Comparison of ENCODE assay signal across 8 mouse cellular contexts in genomic region chr9:114977461-114978280, GRCm38 (mm10). TPM values are rescaled to one million over a fixed set of nuclear protein-coding genes. Genes with fewer than 3 reads are reported as not detected.
DNase-seq lines count a peak whose midpoint lies in the region; ATAC-seq and TF ChIP-seq lines count a peak whose summit lies in the region.

No protein-coding gene starts in this region.

- no peaks in the 10 kb centered on the region for H3K36me3 ChIP-seq in heart, embryonic 11.5 days (ENCODE audit: control insufficient read depth, insufficient read depth, low read length)
- H3K36me3 ChIP-seq in embryonic facial prominence, embryonic 15.5 days = no peaks in the 10 kb centered on the region
- no peaks in the 10 kb centered on the region for H3K36me3 ChIP-seq in intestine, embryonic 14.5 days (ENCODE audit: control insufficient read depth, insufficient read depth, low read length)
- H3K36me3 ChIP-seq in megakaryocyte, embryonic 14.5 days (replicated peaks; ENCODE audit: low read length) = no peaks in the 10 kb centered on the region
- H3K36me3 ChIP-seq in stomach, postnatal 0 days (ENCODE audit: control insufficient read depth, insufficient read depth, low read length) = no peaks in the 10 kb centered on the region

- peaks cover 11% of the 10 kb centered on the region for H3K4me1 ChIP-seq in heart, embryonic 11.5 days (ENCODE audit: control insufficient read depth, insufficient read depth, low read length)
- peaks cover 14% of the 10 kb centered on the region for H3K4me1 ChIP-seq in embryonic facial prominence, embryonic 15.5 days
- H3K4me1 ChIP-seq in intestine, embryonic 14.5 days (replicated peaks; ENCODE audit: control insufficient read depth, insufficient read depth, low read length) = peaks cover 5% of the 10 kb centered on the region; the same call in 1 of the 2 replicates
- H3K4me1 ChIP-seq in megakaryocyte, embryonic 14.5 days = peaks cover 17% of the 10 kb centered on the region
- 0 out of 2 replicates have a peak, but pooled peaks cover 3% of the 10 kb centered on the region for H3K4me1 ChIP-seq in stomach, postnatal 0 days (replicated peaks; ENCODE audit: control insufficient read depth, insufficient read depth)

- CTCF ChIA-PET in Patski (lab: Charles Lee) = interaction anchor here (0.8 kb wide), 1 partner anchor 10 kb away, joined by 3 read pairs; no protein-coding TSS in a partner anchor

- peak overlapping the region; percentile 80 for H3K4me3 ChIP-seq in heart, embryonic 11.5 days (ENCODE audit: low read depth, low read length)
- H3K4me3 ChIP-seq in embryonic facial prominence, embryonic 15.5 days (replicated peaks) = peak overlapping the region; percentile 71
- H3K4me3 ChIP-seq in intestine, embryonic 14.5 days (ENCODE audit: low read depth, low read length) = peak overlapping the region; percentile 70
- H3K4me3 ChIP-seq in megakaryocyte, embryonic 14.5 days (replicated peaks) = peak overlapping the region; percentile 91
- H3K4me3 ChIP-seq in stomach, postnatal 0 days (ENCODE audit: low read depth, low read length) = peak overlapping the region; percentile 77

- peaks cover 7% of the 10 kb centered on the region; the same call in 1 of the 2 replicates for H3K27me3 ChIP-seq in heart, embryonic 11.5 days (ENCODE audit: control insufficient read depth, insufficient read depth, low read length)
- H3K27me3 ChIP-seq in Patski = no peaks in the 10 kb centered on the region
- H3K27me3 ChIP-seq in embryonic facial prominence, embryonic 15.5 days = 0 out of 2 replicates have a peak, but pooled peaks cover 11% of the 10 kb centered on the region
- H3K27me3 ChIP-seq in intestine, embryonic 14.5 days (replicated peaks; ENCODE audit: control insufficient read depth, insufficient read depth, low read length) = no peaks in the 10 kb centered on the region; the same call in 1 of the 2 replicates
- peaks cover 59% of the 10 kb centered on the region for H3K27me3 ChIP-seq in megakaryocyte, embryonic 14.5 days (replicated peaks)
- H3K27me3 ChIP-seq in stomach, postnatal 0 days (ENCODE audit: control insufficient read depth, insufficient read depth, low read length) = no peaks in the 10 kb centered on the region

- in situ Hi-C loops in Patski (cut with MboI; ENCODE audit: low pct_unique_long_range_greater_than_20kb) = no loop called here

- POLR2A ChIA-PET in Patski (lab: Charles Lee) = interaction anchor here (0.7 kb wide), 1 partner anchor 9 kb away, joined by 3 read pairs; no protein-coding TSS in a partner anchor

- intact Hi-C loops in heart, postnatal 36 days (cut with DNase I) = no loop called here

- peak overlapping the region; percentile 85 for H3K9ac ChIP-seq in heart, embryonic 11.5 days (ENCODE audit: low read depth, low read length)
- peak overlapping the region; percentile 68 for H3K9ac ChIP-seq in embryonic facial prominence, embryonic 15.5 days
- peak overlapping the region; percentile 72 for H3K9ac ChIP-seq in intestine, embryonic 14.5 days (ENCODE audit: low read length)
- H3K9ac ChIP-seq in stomach, postnatal 0 days (ENCODE audit: low read length) = peak overlapping the region; percentile 76

- DNase-seq in heart, postnatal 36 days = no peak
- no peak for DNase-seq in Patski (ENCODE audit: low read depth, low spot score)
- DNase-seq in intestine, embryonic 14.5 days (ENCODE audit: low spot score) = no peak
- DNase-seq in stomach, postnatal 0 days (ENCODE audit: low spot score) = no peak
- DNase-seq in ovary, adult 18-20 months (ENCODE audit: low spot score) = no peak

- no peaks in the 10 kb centered on the region for H3K9me3 ChIP-seq in heart, embryonic 11.5 days (replicated peaks; ENCODE audit: control insufficient read depth, low read length)
- H3K9me3 ChIP-seq in embryonic facial prominence, embryonic 15.5 days (replicated peaks) = no peaks in the 10 kb centered on the region
- no peaks in the 10 kb centered on the region for H3K9me3 ChIP-seq in intestine, embryonic 14.5 days (ENCODE audit: control insufficient read depth, low read length)
- no peaks in the 10 kb centered on the region for H3K9me3 ChIP-seq in megakaryocyte, embryonic 14.5 days
- H3K9me3 ChIP-seq in stomach, postnatal 0 days (ENCODE audit: control insufficient read depth, low read length) = no peaks in the 10 kb centered on the region

- H3K4me2 ChIP-seq in heart, embryonic 11.5 days = peak overlapping the region; percentile 94
- peak overlapping the region; percentile 85 for H3K4me2 ChIP-seq in embryonic facial prominence, embryonic 15.5 days (replicated peaks)
- H3K4me2 ChIP-seq in intestine, embryonic 14.5 days (ENCODE audit: low read length) = peak overlapping the region; percentile 77
- H3K4me2 ChIP-seq in stomach, postnatal 0 days (replicated peaks; ENCODE audit: low read depth) = peak overlapping the region; percentile 97

- peak overlapping the region; percentile 79 for H3K27ac ChIP-seq in heart, embryonic 11.5 days (ENCODE audit: low read depth, low read length)
- peak overlapping the region; percentile 74; the same call in 1 of the 2 replicates for H3K27ac ChIP-seq in embryonic facial prominence, embryonic 15.5 days (replicated peaks)
- no peak overlapping the region for H3K27ac ChIP-seq in intestine, embryonic 14.5 days (ENCODE audit: low read depth)
- peak overlapping the region; percentile 89 for H3K27ac ChIP-seq in stomach, postnatal 0 days (replicated peaks)

- 4% methylated on average over 31 of the region's 31 CpGs for WGBS in heart, embryonic 11.5 days (ENCODE audit: insufficient replicate concordance)
- 6% methylated on average over 31 of the region's 31 CpGs for WGBS in embryonic facial prominence, embryonic 15.5 days
- WGBS in intestine, embryonic 14.5 days = 9% methylated on average over 31 of the region's 31 CpGs
- 10% methylated on average over 30 of the region's 31 CpGs for WGBS in stomach, postnatal 0 days

- peak; percentile 20 for ATAC-seq in heart, embryonic 11.5 days (replicated peaks; ENCODE audit: insufficient number of reproducible peaks, low FRiP score, low TSS enrichment)
- peak; percentile 5 for ATAC-seq in Patski
- ATAC-seq in embryonic facial prominence, embryonic 15.5 days (ENCODE audit: insufficient number of reproducible peaks, low FRiP score, low TSS enrichment, low read depth) = peak; percentile 44; the same call in 1 of the 2 replicates
- ATAC-seq in intestine, embryonic 14.5 days (replicated peaks; ENCODE audit: low FRiP score, low TSS enrichment, low read depth) = peak; percentile 9
- peak; percentile 73 for ATAC-seq in stomach, postnatal 0 days (ENCODE audit: low FRiP score, low TSS enrichment)

- no peak for TF ChIP-seq EP300 in stomach, postnatal 0 days (optimal IDR thresholded peaks at IDR 0.05)

- TF ChIP-seq CTCF in Patski (IDR thresholded peaks at IDR 0.05) = no peak
- peak; percentile 28; the same call in 1 of the 2 replicates for TF ChIP-seq CTCF in stomach, postnatal 0 days (IDR thresholded peaks at IDR 0.05; ENCODE audit: low read depth)

RNA-seq across cellular contexts. Expression of gene Osbpl10, which starts 0.7 kb away (rescaled TPM):
- polyA plus RNA-seq in heart, embryonic 11.5 days (2014; fragmentation: Nextera tagmentation; extraction: Ambion mirVana) = 1.2 and 1.6 TPM in 2 replicates
- total RNA-seq in heart, postnatal 36 days (2021) = 1 to 10 TPM; 2.2 to 2.7 TPM
- 9.9 TPM for polyA plus RNA-seq in Patski (2021)
- 2.4 and 2.8 TPM in 2 replicates for polyA plus RNA-seq in embryonic facial prominence, embryonic 15.5 days (2015; fragmentation: Nextera tagmentation; extraction: Ambion mirVana)
- polyA plus RNA-seq in intestine, embryonic 14.5 days (2014; fragmentation: Nextera tagmentation; extraction: Ambion mirVana) = 1.6 and 2.2 TPM in 2 replicates
- 0.25 and 1.2 TPM in 2 replicates for polyA plus RNA-seq in megakaryocyte, embryonic 14.5 days (2012; ENCODE audit: insufficient read depth, low replicate concordance)
- polyA plus RNA-seq in stomach, postnatal 0 days (2015; fragmentation: Nextera tagmentation; extraction: Ambion mirVana) = 1.4 and 1.7 TPM in 2 replicates

RNA-seq across cellular contexts. Expression of gene Rps27rt, which starts 4.9 kb away (rescaled TPM):
- polyA plus RNA-seq in heart, embryonic 11.5 days (2014; fragmentation: Nextera tagmentation; extraction: Ambion mirVana) = 252 and 297 TPM in 2 replicates
- total RNA-seq in heart, postnatal 36 days (2021) = 10 to 100 TPM; 19.7 to 23.9 TPM
- 167 TPM for polyA plus RNA-seq in Patski (2021)
- polyA plus RNA-seq in embryonic facial prominence, embryonic 15.5 days (2015; fragmentation: Nextera tagmentation; extraction: Ambion mirVana) = 466 and 641 TPM in 2 replicates
- 552 and 593 TPM in 2 replicates for polyA plus RNA-seq in intestine, embryonic 14.5 days (2014; fragmentation: Nextera tagmentation; extraction: Ambion mirVana)
- polyA plus RNA-seq in megakaryocyte, embryonic 14.5 days (2012; ENCODE audit: insufficient read depth, low replicate concordance) = 2.1 TPM in 1 of 2 replicates, not detected in the other
- 682 and 701 TPM in 2 replicates for polyA plus RNA-seq in stomach, postnatal 0 days (2015; fragmentation: Nextera tagmentation; extraction: Ambion mirVana)

RNA-seq across cellular contexts. Expression of gene Gpd1l, which starts 43.9 kb away (rescaled TPM):
- 13.3 and 15.4 TPM in 2 replicates for polyA plus RNA-seq in heart, embryonic 11.5 days (2014; fragmentation: Nextera tagmentation; extraction: Ambion mirVana)
- 10 to 100 TPM; 42.2 to 44.4 TPM for total RNA-seq in heart, postnatal 36 days (2021)
- polyA plus RNA-seq in Patski (2021) = 69.0 TPM
- polyA plus RNA-seq in embryonic facial prominence, embryonic 15.5 days (2015; fragmentation: Nextera tagmentation; extraction: Ambion mirVana) = 14.3 and 14.6 TPM in 2 replicates
- 13.0 and 13.5 TPM in 2 replicates for polyA plus RNA-seq in intestine, embryonic 14.5 days (2014; fragmentation: Nextera tagmentation; extraction: Ambion mirVana)
- polyA plus RNA-seq in megakaryocyte, embryonic 14.5 days (2012; ENCODE audit: insufficient read depth, low replicate concordance) = 3.8 TPM in 1 of 2 replicates, not detected in the other
- polyA plus RNA-seq in stomach, postnatal 0 days (2015; fragmentation: Nextera tagmentation; extraction: Ambion mirVana) = 17.3 and 19.2 TPM in 2 replicates

Comparison
In these comparisons a context has a peak if more than half of its experiments do, and no peak if none do; other contexts are left out.
1. ATAC-seq: peak in every context shown above with its lines; median percentile 73 in stomach, postnatal 0 days; 44 in embryonic facial prominence, embryonic 15.5 days; 20 in heart, embryonic 11.5 days; 9 in intestine, embryonic 14.5 days; 5 in Patski.
2. RNA of gene Rps27rt, which starts 4.9 kb away (polyA plus RNA-seq): 682 to 701 TPM in stomach, postnatal 0 days, 552 to 593 TPM in intestine, embryonic 14.5 days, 466 to 641 TPM in embryonic facial prominence, embryonic 15.5 days, 252 to 297 TPM in heart, embryonic 11.5 days and 167 TPM in Patski (single experiment); 2.1 TPM in megakaryocyte, embryonic 14.5 days; every median in the first group is over 10 times any median in the second.
3. Peak in every context shown above with its lines, with median percentiles within 50 percentile points of each other: H3K4me2 ChIP-seq, H3K4me3 ChIP-seq and H3K9ac ChIP-seq.